Mouse (Mus musculus) erythroblast, embryonic 14.5 days (primary cell): ENCODE results near the gene Ppp4r2. TPM values are rescaled to one million over a fixed set of nuclear protein-coding genes. Genes with fewer than 3 reads are reported as not detected.

ENCODE experiments used
- H3K27me3 ChIP-seq: 2 replicates; pipeline ENCODE4 v1.6.1; 2012; ENCODE audit warnings: inconsistent platforms; ENCODE audit not compliant: control insufficient read depth
- H3K36me3 ChIP-seq: 2 replicates; pipeline ENCODE4 v1.6.1; 2012; ENCODE audit warnings: mild to moderate bottlenecking, inconsistent platforms; ENCODE audit not compliant: control insufficient read depth
- H3K4me1 ChIP-seq: 2 replicates; pipeline ENCODE4 v1.6.1; 2012; ENCODE audit warnings: inconsistent platforms; ENCODE audit not compliant: control insufficient read depth
- H3K4me3 ChIP-seq: replicated peaks from 2 replicates; pipeline ENCODE3; 2012; ENCODE audit warnings: moderate library complexity, mild to moderate bottlenecking, inconsistent platforms
- H3K9me3 ChIP-seq: 2 replicates; pipeline ENCODE4 v1.6.1; 2012; ENCODE audit warnings: low read length, inconsistent platforms, mixed read lengths; ENCODE audit not compliant: control insufficient read depth
- GATA1 ChIP-seq: IDR thresholded peaks from 2 replicates; pipeline ENCODE4 v1.6.1; 2012; ENCODE audit warnings: low read length, inconsistent platforms, mixed read lengths
- TAL1 ChIP-seq: IDR thresholded peaks from 3 replicates; pipeline ENCODE4 v1.6.1; 2012; ENCODE audit warnings: low read length, inconsistent platforms, mixed read lengths
- polyA plus RNA-seq: library from polyadenylated mRNA; stranded (reverse); fragments of >175 nt; gene quantifications from 2 replicates; pipeline ENCODE4 v1.2.3, GENCODE M21; 2012

Ppp4r2 gene
- polyA plus RNA-seq, 1 experiment: 3.9 TPM

- H3K27me3 ChIP-seq: no peaks in the 10 kb centered on the region
- no peaks in the 10 kb centered on the region for H3K9me3 ChIP-seq
- H3K4me3 ChIP-seq: no peak overlapping the region
- H3K4me1 ChIP-seq: no peaks in the 10 kb centered on the region
- no peak for TF ChIP-seq GATA1
- no peak for TF ChIP-seq TAL1
- no peaks in the 10 kb centered on the region for H3K36me3 ChIP-seq
These were observed 30.9 kb upstream of the Ppp4r2 start for GRCm38 (mm10) chr6:100802381-100803083.

GRCm38 (mm10) chr6:100803250-100803649 lies 30.2 kb upstream of the Ppp4r2 start:
- TF ChIP-seq GATA1: no peak
- no peak for TF ChIP-seq TAL1
- Histone ChIP-seq H3K36me3 (no peaks in the 10 kb centered on the region), H3K4me1 (no peaks in the 10 kb centered on the region), H3K9me3 (no peaks in the 10 kb centered on the region), H3K4me3 (no peak overlapping the region), H3K27me3 (no peaks in the 10 kb centered on the region)

GRCm38 (mm10) chr6:100807187-100807586 lies 26.2 kb upstream of the Ppp4r2 start:
- Histone ChIP-seq H3K36me3 (no peaks in the 10 kb centered on the region), H3K27me3 (no peaks in the 10 kb centered on the region), H3K9me3 (no peaks in the 10 kb centered on the region), H3K4me3 (no peak overlapping the region), H3K4me1 (no peaks in the 10 kb centered on the region)
- TF ChIP-seq TAL1 (no peak), GATA1 (no peak)

GRCm38 (mm10) chr6:100807746-100808145 lies 25.7 kb upstream of the Ppp4r2 start:
- Histone ChIP-seq H3K4me1 (no peaks in the 10 kb centered on the region), H3K4me3 (no peak overlapping the region), H3K36me3 (no peaks in the 10 kb centered on the region), H3K9me3 (no peaks in the 10 kb centered on the region), H3K27me3 (no peaks in the 10 kb centered on the region)
- TF ChIP-seq TAL1: no peak
- TF ChIP-seq GATA1: no peak

GRCm38 (mm10) chr6:100808221-100808778 lies 25.1 kb upstream of the Ppp4r2 start:
- no peak for TF ChIP-seq TAL1
- TF ChIP-seq GATA1: no peak
- Histone ChIP-seq H3K4me3 (no peak overlapping the region), H3K9me3 (no peaks in the 10 kb centered on the region), H3K27me3 (no peaks in the 10 kb centered on the region), H3K36me3 (no peaks in the 10 kb centered on the region), H3K4me1 (no peaks in the 10 kb centered on the region)

GRCm38 (mm10) chr6:100810117-100810516 lies 23.3 kb upstream of the Ppp4r2 start:
- Histone ChIP-seq H3K4me3 (no peak overlapping the region), H3K36me3 (no peaks in the 10 kb centered on the region), H3K4me1 (no peaks in the 10 kb centered on the region), H3K27me3 (no peaks in the 10 kb centered on the region), H3K9me3 (no peaks in the 10 kb centered on the region)
- TF ChIP-seq TAL1: no peak

- Histone ChIP-seq H3K4me1 (no peaks in the 10 kb centered on the region), H3K27me3 (no peaks in the 10 kb centered on the region), H3K9me3 (no peaks in the 10 kb centered on the region), H3K36me3 (no peaks in the 10 kb centered on the region), H3K4me3 (no peak overlapping the region)
- TF ChIP-seq GATA1 (no peak), TAL1 (no peak)
These were observed 21.7 kb upstream of the Ppp4r2 start for GRCm38 (mm10) chr6:100811731-100812130.

- Histone ChIP-seq H3K9me3 (no peaks in the 10 kb centered on the region), H3K4me1 (no peaks in the 10 kb centered on the region), H3K36me3 (no peaks in the 10 kb centered on the region), H3K4me3 (no peak overlapping the region), H3K27me3 (no peaks in the 10 kb centered on the region)
- TF ChIP-seq GATA1 (no peak), TAL1 (no peak)
These were observed 12.1 kb upstream of the Ppp4r2 start for GRCm38 (mm10) chr6:100821367-100821766.

- Histone ChIP-seq H3K27me3 (no peaks in the 10 kb centered on the region), H3K4me3 (no peak overlapping the region), H3K4me1 (no peaks in the 10 kb centered on the region), H3K36me3 (no peaks in the 10 kb centered on the region), H3K9me3 (no peaks in the 10 kb centered on the region)
- TF ChIP-seq TAL1 (no peak), GATA1 (no peak)
These were observed 10.1 kb upstream of the Ppp4r2 start for GRCm38 (mm10) chr6:100823356-100823755.

- no peak overlapping the region for H3K4me3 ChIP-seq
- no peaks in the 10 kb centered on the region for H3K9me3 ChIP-seq
- no peaks in the 10 kb centered on the region for H3K27me3 ChIP-seq
- no peak for TF ChIP-seq TAL1
- H3K4me1 ChIP-seq: no peaks in the 10 kb centered on the region
- H3K36me3 ChIP-seq: no peaks in the 10 kb centered on the region
These were observed 8.9 kb upstream of the Ppp4r2 start for GRCm38 (mm10) chr6:100824381-100824965.
